Mouse (Mus musculus) adrenal gland, adult (tissue): Measurements from ENCODE around the gene Drosha.

Source experiments
- DNase-seq, 2 experiments: peaks; one replicate each; pipeline ENCODE4 v3.0.0; 2022 to 2023; ENCODE audit warnings: low spot score in 1 of 2; ENCODE audit not compliant: inconsistent age in 2 of 2

Gene Drosha

DNA sequence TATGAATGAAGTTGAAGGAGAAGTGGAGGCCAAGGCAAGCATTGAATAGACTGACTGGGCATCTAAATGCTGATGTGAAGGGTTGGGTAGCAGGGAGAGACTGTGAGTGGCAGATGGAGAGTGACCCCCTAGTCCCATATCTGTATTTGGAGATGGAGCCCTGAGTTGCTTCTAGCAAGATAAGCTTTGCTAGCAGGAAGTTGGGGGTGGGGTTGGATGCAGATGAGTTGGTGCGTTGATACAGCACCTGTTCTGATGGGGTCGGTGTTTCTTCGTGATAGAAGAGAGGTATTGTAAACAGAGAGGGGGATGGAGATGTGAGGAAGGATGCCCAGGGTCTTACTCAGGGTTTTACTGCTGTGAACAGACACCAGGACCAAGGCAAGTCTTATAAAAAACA, 5.3 kb downstream of the Drosha start:
- no peak for DNase-seq

DNA sequence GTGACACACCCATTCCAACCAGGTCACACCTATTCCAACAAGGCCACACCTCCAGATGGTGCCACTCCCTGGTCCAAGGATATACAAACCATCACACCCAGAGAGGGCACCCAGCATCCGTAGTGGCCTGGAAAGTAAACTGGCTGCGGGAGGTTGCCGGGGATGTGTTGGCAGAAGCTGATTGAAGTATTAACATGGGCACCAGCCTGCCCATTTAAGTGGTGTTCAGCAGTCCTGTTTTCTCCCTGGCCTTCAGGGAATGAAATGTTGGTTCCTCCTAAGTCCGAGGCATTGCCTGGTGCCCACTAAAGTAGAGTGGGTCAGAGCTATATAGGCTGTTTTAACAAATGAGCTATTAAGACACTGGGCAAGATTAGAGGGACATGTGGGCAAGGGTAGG, 8.0 kb downstream of the Drosha start:
- DNase-seq, result no peak

DNA sequence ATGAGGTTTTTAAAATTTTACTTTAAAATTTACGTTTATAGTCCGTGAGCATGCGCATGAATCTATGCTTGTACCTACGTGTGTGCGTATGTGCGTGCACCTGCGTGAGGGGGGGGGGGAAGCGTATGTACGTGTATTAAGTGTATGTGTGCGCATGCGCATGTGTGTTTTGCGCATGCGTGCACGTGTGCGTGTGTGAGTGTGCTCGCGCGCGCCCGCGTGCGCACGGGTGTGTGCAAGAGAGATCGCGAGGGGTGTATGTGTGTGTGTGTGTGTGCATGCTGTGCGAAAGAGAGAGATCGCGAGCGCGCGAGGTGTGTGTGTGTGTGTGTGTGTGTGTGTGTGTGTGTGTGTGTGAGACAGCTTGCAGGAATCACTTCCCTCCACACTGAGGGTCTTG, 8.8 kb downstream of the Drosha start:
- no peak for DNase-seq

DNA sequence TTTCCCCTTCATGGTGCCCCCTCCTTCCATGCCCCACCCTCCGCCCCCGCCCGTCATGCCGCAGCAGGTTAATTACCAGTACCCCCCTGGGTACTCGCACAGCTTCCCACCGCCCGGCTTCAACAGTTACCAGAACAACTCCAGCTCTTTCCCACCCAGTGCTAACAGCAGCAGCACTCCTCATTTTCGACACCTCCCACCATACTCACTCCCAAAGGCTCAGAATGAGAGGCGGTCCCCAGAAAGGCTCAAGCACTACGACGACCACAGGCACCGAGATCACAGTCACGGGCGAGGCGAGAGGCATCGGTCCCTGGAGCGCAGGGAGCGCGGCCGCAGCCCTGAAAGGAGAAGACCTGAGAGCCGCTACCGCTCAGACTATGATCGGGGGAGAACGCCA, 9.6 kb downstream of the Drosha start:
- DNase-seq, result no peak

DNA sequence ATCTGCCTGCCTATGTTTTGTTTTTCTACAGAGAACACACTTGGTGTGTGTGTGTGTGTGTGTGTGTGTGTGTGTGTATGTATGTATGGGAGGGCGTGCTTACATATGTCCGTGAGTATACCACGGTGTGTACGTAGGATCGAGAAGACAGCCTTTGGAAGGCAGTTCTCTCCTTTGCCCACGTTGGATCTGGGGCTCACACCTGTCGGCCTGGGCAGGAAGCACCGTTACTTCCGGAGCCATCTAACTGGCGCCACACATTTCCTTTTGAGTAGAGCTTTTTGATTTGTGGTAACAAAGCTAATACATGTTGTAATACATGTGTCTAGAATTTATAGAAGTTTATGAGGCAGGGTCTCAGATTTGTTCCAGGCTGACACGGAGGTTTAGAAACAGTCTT, 16.1 kb downstream of the Drosha start:
- no peak for DNase-seq

DNA sequence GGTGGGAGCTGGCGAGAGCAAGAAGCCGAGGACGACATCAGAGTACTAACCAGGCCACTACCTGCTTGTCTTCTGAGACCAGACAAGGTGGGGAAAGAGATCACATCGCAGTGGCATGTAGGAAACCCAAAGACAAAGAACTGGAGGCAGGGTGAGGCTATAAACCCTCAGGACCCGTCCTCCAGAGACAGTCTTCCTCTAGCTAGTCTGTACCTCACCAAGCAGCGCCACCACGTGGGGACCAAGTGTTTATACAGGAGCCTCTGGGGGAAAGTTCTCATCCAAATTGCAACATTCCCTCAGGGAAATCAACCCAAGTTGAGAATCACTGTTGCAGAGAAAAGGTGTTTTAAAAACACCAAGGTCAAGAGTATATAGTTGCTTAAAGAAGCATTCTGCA, 18.2 kb downstream of the Drosha start:
- DNase-seq, result no peak

DNA sequence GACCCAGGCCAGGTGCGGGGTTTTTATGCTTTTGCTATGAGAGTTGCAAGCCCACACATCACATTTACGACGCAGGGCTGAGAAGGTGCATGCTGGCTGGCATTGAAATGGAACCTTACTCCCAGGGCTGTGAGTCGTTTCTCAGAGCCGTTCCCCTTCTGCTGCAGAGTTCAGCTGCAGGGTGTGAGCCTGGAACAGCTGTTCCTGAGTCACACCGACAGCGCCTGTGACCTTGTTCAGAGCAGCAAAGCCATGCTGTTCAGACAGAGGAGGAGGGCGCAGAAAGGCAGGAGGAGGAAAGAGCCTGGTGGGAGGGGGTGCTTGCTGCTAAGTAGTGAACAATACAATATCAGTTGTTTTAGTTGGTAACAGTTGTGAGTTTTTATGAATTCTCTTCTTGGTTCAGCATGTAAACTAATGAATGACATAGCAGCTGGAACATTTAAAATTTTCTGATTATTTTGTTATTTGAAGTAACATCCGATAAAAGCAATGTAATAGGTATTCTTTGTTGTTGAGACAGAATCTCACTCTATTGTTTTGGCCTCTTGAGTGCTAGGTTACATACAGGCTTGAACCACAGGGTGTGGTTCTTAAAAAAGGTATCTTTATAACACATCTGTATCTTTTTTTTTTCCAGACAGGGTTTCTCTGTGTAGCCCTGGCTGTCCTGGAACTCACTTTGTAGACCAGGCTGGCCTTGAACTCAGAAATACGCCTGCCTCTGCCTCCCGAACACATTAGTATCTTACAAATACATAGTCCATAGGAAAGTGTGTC, 23.8 kb downstream of the Drosha start:
- peak; percentile 37 to 40 for DNase-seq

DNA sequence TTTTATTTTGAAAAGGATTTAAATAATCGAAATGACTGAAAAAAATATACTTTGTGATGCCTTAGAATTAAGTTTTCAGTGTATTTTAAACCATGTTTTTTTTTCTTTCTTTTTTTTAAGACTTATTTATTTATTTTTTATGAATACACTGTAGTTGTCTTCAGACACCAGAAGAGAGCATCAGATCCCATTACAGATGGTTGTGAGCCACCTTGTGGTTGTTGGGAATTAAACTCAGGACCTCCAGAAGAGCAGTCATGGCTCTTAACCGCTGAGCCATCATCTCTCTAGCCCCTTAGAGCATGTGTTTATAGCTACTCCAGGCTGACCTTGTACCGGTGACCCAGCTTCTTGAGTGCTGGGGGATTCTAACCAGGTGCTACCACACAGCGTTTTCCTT, 24.8 kb downstream of the Drosha start:
- DNase-seq, result no peak

DNA sequence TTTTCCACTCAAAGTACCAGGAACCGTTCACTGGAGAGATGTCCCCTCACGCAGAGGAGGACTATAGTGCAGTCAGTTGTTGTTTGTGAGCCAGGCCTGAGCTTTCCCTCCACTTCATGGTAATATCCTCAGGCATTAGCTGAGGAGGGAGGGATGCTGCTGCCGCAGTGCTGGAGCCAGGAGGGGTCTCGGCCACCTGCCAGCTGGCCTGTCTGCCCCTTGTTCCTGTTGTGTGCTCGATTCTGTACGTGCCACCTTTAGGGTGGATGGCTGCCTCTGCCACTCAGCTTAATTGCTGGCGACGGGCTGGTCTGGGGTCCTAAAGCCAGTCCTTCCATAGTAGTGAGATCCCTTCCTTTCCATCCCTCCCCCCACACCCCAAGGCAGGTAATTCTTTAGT, 28.9 kb downstream of the Drosha start:
- no peak for DNase-seq

DNA sequence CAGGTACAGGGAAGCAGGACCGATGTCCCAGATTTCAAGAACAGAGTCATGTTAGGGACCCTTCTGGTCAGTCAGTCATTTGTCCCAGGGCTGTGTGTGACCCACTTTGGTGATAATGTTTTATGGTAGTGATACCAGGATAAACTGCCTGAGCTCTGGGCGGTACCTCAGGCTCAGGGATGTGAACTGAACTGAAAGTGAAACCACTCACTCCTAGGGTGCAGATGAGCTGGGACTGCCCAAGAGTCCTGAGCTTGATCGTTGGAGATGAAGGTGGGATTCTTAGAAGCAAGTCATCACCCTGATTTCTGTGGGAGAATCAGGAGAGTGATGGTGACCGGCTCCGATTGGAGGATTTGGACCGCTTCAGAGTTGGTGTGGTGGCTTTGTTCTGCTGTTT, 32.2 kb downstream of the Drosha start:
- DNase-seq, result no peak

DNA sequence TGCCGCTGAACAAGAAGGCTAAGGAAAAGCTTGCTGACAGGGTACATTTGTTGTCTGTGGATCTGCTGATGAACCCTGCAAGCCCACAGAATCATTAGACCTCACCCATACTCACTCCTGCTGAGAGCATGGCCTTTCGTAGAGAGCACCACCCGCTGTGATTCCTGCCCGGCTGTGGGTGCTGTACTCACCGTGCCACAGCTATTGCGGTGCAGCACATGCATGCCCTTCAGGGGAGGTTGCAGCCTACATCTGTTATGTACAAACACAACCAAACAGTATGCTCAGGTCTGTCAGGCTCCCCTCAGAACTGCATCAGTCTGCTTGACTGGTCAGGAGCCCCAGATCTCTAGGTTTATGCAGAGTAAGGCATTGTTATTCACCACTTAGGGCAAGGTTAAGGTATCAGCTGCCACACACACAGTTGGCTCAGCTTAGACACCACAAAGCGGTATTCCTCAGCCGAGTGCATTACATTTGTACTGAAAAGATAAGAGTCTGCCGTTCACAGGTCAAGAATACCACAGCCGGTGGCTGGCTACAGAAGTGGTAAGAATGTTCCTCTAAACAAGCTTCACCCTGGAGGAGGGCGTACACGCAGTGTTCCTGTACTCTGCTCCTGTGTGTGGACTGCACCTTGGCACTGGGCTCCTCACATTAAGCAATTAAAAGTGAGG, 33.4 kb downstream of the Drosha start:
- no peak for DNase-seq

DNA sequence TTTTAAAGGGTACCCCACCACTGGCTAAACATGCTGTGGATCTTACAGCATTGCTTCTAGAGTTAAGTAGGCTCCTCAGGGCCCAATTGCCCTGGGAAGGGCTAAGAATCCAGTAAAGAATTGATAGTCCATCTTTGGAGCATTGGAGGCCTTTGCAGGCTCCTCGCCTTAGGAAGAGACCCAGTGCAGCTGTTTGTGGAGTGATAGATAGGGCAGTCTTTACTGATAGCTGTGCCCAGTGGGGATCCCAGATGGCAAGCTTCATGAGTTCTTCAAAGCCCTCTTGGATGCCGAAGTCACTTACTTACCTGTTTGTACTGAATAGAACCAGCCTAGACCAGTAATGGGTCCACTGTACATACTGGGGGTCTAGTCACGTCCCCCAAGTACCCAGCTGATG, 34.0 kb downstream of the Drosha start:
- no peak for DNase-seq

DNA sequence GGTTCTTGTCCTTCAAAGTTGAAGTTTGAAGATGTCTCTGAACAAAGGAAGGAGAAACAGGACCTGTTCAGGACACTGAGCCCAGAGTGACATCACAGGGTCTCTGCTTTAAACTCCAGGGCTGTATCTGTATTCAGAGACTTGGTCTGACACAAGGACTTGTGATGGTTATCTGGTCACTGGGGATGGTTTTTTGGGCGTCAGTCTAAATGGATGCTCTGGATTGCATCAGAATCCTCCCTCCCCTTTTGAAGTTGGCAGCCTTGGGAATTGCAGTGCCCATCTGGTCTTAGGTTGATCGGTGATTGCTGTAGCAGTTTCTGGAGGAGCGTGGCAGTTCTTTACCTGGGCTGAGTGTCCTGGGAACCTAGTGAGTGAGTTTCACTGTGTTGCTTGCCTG, 37.4 kb downstream of the Drosha start:
- DNase-seq, result no peak

DNA sequence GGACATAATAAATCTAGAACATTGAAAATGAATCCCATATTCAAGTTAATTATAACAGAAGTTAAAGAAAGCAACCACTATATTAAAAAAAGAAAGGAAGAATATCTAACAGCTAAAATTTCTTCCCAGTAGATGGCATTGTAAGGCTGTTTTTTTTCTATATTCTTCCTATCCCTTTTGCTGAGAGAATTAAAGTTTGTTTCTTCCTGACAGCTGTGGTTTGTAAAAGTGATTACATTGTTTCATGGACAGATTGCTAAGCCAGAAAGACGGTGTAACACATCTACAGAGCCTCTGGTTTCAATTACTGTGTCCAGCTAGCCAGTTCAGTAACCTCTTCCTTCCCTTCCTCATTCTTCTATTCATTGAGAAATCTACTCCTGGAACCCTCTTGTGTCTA, 39.1 kb downstream of the Drosha start:
- no peak for DNase-seq

DNA sequence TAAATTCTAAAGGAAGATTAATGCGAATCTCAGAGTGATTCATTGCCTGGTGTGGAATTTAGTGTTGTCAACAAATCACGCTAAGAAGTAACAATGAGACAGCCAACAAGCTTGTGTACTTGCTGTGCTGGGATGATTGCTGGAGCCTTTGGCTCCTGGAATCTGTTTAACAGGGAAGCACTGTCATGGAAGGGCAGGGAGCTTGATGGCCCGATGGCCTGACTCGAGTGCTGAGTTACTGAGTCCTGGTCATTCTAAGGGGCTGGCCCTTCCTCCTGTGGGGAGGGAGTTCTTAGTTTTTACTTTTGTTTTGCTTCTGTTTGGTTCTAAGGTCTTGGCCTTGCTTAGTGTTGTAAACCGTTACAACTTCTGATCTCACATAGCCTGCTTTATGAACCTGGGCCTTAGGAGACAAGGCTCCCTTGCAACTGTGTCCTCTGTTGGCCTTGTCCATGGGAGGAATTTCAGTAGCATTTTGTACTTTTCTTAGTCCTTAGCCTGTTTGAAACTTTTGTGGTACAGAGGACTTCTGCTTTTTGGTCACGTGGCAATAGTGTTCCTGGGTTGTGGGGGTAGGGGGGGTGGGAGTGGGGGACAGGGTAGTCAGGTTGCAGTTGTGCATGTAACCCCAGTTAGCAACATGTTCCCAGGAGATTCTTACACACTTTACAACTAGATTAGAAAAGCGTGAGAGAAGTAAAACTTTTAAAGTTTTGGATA, 41.1 kb downstream of the Drosha start:
- DNase-seq, result no peak

DNA sequence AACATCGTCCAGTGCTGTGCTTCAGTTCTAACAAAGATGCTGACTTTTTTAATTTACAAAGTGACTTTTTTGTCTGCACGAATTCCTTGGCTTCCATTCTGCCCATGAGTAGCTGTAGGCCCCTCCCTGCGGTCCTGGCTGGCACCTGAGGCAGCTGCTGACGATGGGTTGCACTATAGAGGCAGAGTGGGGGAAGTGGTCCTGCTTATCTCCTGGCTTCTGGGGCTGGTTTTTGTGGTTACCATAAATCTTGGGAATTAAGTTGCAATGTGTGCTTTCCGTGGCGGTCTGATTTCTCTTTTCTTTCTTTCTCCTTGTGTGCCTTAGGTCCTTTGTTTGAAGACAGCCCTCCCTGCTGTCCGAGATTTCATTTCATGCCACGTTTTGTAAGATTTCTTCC, 42.7 kb downstream of the Drosha start:
- no peak for DNase-seq

DNA sequence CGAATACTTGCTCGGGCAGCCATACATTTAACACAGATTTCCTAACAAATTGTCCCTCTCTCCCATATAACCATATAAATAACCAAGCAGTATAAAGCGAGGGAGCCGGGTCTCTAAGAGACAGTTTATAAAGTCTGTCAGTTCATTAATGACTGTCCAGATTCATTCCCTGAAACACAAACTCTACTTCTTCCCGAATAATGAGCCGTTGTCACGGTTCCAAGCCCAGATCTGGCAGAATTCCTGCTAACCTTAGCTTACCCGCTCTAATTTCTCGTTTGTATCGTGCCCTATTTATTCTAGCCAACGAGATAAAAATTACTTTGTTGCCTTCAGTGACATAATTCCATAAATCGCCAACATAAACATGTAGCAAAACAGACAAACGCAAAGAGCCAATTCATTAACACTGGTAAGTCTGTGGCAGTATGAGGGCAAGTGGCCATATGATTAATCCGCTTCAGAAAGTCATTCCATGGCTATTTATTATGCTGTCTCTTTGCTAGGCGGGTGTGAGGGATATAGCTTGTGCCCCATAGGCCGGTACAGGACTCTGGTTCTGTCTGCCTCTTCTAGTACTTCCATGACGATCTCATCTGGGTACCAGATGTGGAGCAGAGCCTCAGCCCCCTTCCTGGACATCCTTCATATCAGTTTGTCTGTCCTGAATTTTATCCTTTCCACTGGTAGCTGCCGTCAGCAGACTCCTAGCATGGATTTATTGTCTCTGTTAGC, 51.0 kb downstream of the Drosha start:
- no peak for DNase-seq

DNA sequence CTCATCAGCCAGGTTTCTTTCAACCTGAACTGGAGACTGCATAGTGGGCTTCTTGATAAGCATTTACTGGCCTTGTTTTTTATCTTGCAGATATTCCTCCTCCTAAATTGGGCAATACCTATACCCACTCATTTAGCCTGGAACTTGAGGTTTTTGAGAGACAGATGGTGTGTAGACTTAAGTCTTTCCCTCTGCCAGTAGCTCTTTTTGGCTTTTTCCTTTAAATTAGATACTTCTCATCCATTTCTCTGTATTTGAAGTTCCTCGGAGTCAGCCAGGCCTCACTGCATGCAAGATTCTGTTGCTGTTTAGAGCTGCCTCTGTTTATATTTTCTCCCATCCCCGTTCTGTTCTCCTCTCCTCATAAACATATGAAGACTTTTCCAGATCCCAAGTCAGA, 51.7 kb downstream of the Drosha start:
- DNase-seq, result no peak

DNA sequence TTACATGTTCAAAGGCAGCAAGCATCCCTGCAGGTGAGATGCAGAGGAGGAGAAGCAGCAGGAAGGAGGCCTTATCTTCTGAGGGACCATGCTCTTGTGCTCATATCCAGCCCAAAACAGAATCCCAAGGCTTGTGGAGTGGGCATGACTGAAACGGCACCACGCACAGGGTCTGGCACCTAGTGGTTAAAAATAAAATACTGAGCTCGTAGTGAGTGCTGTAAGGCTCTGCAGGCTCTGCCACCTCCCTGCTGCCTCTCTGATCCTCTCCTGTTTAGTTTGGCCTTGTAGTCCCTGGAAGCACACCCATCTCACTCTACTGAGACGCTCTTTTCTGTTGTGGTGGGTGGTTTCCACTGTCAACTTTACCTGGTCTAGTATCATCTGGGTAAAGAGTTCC, 52.3 kb downstream of the Drosha start:
- DNase-seq, result no peak

DNA sequence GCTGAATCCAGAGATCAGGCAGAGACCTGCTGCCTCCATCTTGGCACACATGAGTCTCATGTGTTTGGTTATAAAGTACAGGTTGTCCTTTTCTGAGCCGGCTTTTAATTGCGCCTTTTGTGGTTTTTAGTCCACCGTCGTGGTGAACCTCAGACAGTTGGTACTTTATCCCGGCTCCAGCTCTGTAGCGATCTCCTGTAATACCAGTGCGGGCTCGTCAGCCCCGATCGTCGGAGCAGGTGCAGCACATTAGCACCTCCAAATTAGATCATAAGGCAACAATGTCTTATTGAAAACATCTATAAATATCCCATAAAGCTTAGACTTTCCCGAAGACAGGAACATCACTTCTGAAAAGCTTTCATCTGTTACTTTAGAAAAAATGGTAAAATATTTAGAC, 53.3 kb downstream of the Drosha start:
- no peak for DNase-seq

DNA sequence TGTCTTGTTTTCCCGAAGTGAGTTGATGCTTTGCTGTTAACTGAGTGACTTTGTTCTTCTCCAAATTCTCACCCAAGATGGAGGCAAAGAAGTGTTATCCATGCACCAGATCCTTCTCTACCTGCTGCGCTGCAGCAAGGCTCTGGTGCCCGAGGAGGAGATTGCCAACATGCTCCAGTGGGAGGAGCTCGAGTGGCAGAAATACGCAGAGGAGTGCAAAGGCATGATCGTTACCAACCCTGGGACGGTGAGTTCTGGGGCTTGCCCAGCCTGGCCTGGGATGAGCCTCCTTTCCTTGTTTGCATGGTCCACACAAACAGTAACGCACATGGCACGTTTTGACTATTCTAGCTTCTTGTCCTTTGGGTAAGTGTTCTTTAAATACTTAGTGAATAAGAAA, 54.0 kb downstream of the Drosha start:
- no peak for DNase-seq

DNA sequence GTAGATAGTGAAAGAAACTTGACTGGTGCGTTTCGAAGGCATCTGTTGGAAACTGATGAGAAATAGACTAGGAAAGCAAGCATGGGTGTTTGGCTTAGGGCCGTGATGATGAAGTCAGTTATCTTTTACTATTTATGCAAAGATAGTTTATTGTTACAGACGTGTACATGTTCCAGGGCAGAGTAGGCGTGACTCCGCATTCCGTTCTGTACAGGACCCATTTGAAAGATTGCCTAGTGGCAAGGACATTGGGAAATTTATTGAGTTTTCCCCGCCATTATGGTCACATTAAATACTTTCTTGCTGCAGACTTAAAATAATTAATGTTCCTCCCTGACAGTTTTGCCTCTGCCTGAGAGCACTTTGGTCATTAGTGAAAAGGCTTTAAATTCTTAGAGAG, 55.3 kb downstream of the Drosha start:
- DNase-seq, result no peak
